Mouse (Mus musculus) bone marrow macrophage, adult 2 months (primary cell): Measurements from ENCODE around the gene Serpinb1c.
A peak's percentile ranks its signal among the peaks of the same experiment; 100 is the strongest.

ENCODE experiments used
- CTCF ChIP-seq: IDR thresholded peaks from 2 replicates; pipeline ENCODE4 v1.5.1; 2012; ENCODE audit warnings: low read depth, mild to moderate bottlenecking, low read length, moderate library complexity
- POLR2A ChIP-seq: IDR thresholded peaks from 2 replicates; pipeline ENCODE4 v1.6.1; 2012; ENCODE audit warnings: mild to moderate bottlenecking, low read depth, low read length, borderline replicate concordance

GRCm38 (mm10) chr13:32866484-32866883, 31.5 kb downstream of the Serpinb1c start:
- TF ChIP-seq POLR2A (no peak), CTCF (peak; percentile 83)
